Mouse (Mus musculus): ENCODE measurements around the gene Gps1. TPM values are rescaled to one million over a fixed set of nuclear protein-coding genes. Genes with fewer than 3 reads are reported as not detected.

Gene Gps1
- polyA plus RNA-seq, 1 experiment, result not detected

DNA sequence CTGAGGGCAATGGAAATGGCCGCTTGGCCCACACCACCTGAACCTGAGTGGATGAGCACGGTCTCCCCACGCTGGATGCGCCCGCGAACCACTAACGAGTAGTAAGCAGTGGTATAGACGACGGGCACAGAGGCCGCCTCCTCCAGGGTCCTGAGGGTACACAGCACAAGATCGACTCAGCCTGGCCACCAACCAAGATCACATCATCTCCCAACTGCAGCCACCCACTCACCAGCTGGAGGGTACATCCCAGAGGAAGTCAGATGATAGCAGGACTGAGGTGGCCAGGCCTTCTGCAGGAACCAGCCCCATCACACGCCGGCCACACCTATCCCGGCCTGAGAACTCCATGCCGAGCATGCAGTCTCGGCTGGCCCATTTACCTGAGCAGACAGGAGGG, 28.0 kb downstream of the Gps1 start:
- TF ChIP-seq CTCF (IDR thresholded peaks at IDR 0.05; ENCODE audit: insufficient read depth, low read depth, low read length) (no peak), POLR2A (IDR thresholded peaks at IDR 0.05; ENCODE audit: insufficient read depth, low read depth, low read length) (no peak)
- no peak overlapping the region for H3K4me3 ChIP-seq (ENCODE audit: insufficient read depth, low read depth, low read length)
- 83% methylated on average over 16 of the region's 16 CpGs for WGBS
- no peak overlapping the region for H3K27ac ChIP-seq (ENCODE audit: insufficient read depth, low read depth, low read length)
- H3K4me1 ChIP-seq (ENCODE audit: control insufficient read depth, insufficient read depth, low read length), result peaks cover 7% of the 10 kb centered on the region

DNA sequence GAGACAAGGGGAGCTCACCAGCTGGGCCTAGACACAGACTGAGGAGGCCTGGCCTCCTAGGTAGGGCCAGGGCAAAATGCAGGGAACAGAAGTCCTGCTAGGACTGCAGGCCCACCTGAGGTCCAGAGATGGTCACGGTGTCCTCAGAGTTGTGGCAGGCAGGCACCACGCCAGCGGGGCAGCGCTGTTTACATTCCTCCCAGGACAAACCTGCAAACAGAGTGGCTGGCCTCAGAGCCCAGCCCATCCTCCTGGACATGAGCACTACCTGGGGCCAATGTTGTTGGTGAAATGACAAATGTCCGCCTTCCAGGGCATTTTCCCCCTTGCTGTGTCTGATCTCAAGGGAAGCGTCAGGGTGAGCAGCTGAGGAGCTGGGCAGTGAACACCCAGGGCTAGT, 33.3 kb downstream of the Gps1 start:
- H3K4me1 ChIP-seq (ENCODE audit: control insufficient read depth, insufficient read depth, low read length), result peaks cover 22% of the 10 kb centered on the region
- WGBS, result 93% methylated on average over 6 of the region's 6 CpGs
- TF ChIP-seq CTCF (IDR thresholded peaks at IDR 0.05; ENCODE audit: insufficient read depth, low read depth, low read length) (no peak), POLR2A (IDR thresholded peaks at IDR 0.05; ENCODE audit: insufficient read depth, low read depth, low read length) (no peak)
- no peak overlapping the region for H3K27ac ChIP-seq (ENCODE audit: insufficient read depth, low read depth, low read length)
- no peak overlapping the region for H3K4me3 ChIP-seq (ENCODE audit: insufficient read depth, low read depth, low read length)

DNA sequence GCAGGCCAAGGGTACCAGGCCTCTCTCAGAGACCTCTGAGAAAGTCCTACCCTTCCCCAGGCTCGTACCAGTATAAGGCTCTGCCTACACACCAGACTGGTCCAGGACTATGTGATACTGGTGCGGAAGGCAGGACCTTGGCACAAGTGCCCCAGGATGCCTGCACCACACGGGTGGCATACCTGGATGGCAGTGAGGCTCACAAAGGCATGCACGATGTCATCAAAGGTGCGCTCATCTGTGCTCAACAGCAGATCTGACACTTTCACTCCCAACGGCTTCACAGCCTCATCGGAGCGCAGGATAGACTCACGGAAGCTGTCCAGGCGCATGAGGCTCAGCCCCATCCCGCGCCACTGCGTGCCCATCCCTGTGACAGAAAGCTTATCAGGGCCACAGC, 34.2 kb downstream of the Gps1 start:
- 95% methylated on average over 13 of the region's 13 CpGs for WGBS
- H3K27ac ChIP-seq (ENCODE audit: insufficient read depth, low read depth, low read length), result no peak overlapping the region
- TF ChIP-seq CTCF (IDR thresholded peaks at IDR 0.05; ENCODE audit: insufficient read depth, low read depth, low read length), result no peak
- TF ChIP-seq POLR2A (IDR thresholded peaks at IDR 0.05; ENCODE audit: insufficient read depth, low read depth, low read length), result no peak
- H3K4me1 ChIP-seq (ENCODE audit: control insufficient read depth, insufficient read depth, low read length), result peaks cover 22% of the 10 kb centered on the region
- no peak overlapping the region for H3K4me3 ChIP-seq (ENCODE audit: insufficient read depth, low read depth, low read length)

DNA sequence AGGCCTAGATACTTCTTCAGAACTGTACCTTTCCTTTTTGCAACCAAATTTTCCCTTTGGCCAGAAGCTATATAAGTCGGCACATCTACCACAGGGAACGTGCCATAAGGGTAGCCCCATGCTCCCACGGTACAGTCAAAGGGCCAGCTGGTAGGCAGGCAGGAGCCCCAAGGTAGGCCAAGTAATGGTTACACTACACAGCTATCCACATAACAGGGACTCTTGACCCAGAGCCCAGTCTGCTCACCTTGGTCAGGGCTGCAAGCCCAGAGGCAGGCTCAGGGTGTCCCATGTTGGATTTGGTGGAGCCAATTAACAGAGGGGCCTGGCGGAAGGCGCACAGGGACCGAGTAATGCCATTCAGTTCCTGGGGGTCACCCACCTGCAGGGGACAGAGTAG, 35.5 kb downstream of the Gps1 start:
- Histone ChIP-seq H3K27ac (ENCODE audit: insufficient read depth, low read depth, low read length) (no peak overlapping the region), H3K4me3 (ENCODE audit: insufficient read depth, low read depth, low read length) (no peak overlapping the region), H3K4me1 (ENCODE audit: control insufficient read depth, insufficient read depth, low read length) (peaks cover 22% of the 10 kb centered on the region)
- 88% methylated on average over 6 of the region's 6 CpGs for WGBS
- no peak for TF ChIP-seq CTCF (IDR thresholded peaks at IDR 0.05; ENCODE audit: insufficient read depth, low read depth, low read length)
- TF ChIP-seq POLR2A (IDR thresholded peaks at IDR 0.05; ENCODE audit: insufficient read depth, low read depth, low read length), result no peak

DNA sequence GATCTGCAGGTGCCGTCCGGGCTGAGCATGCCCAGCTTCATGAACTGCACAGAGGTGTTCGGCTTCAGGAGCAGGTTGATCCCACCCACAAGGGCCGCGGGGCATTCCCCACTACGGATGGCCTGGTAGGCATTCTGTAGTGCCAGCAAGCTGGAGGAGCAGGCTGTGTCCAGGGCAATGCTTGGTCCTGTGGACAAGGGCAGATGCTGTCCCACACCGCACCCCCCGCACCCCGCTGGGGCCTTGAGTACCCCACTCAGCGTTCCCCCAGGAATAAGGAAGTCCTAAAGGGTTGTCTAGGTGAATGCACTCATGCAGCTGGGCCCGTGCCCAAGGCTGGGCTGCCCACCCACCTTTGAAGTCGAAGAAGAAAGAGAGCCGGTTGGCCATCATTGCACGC, 36.5 kb downstream of the Gps1 start:
- H3K4me1 ChIP-seq (ENCODE audit: control insufficient read depth, insufficient read depth, low read length), result peaks cover 31% of the 10 kb centered on the region
- no peak overlapping the region for H3K27ac ChIP-seq (ENCODE audit: insufficient read depth, low read depth, low read length)
- WGBS, result 49% methylated on average over 14 of the region's 14 CpGs
- H3K4me3 ChIP-seq (ENCODE audit: insufficient read depth, low read depth, low read length), result peak overlapping the region; percentile 2; the same call in 1 of the 2 replicates
- TF ChIP-seq POLR2A (IDR thresholded peaks at IDR 0.05; ENCODE audit: insufficient read depth, low read depth, low read length) (no peak), CTCF (IDR thresholded peaks at IDR 0.05; ENCODE audit: insufficient read depth, low read depth, low read length) (no peak)

DNA sequence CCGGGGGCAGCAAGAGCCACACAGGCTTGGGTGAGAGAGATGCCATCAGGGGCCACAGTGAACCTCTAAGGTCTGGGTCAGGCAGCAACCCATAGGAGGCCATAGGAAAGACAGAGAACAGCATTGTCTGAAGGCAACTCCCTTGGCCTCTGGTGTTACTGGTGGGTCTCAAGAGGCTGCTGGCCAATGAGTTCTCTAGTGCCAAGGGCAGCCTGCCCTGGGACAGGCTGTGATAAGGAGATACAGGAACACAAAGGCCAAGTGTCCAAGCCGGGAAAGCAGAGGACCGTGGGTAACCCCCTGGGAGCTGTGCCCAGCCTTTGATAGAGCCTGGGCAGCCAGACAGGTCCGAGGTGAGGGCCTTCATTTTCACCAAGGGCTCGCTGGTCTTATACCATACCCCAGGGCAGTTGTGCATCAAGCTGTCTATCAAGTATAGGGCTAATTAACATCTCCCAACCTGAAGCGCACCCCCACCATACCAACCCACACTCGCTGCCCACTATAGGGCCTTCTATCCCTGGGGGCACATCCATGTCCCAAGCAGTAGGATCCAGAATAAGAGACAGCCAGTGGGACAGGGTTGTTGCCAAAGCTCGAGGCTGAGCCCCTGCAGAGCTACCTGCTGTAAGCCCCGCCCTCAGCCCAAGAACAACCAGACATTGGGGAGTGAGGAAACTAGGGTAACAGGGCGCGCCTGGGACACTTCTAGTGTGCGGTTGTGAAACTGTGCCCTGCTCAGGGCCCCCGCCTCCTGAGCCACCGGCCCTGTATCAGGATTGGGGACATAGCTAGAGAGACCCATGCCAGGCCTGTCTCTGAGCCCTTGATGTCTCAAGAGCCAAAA, 37.2 kb downstream of the Gps1 start:
- Histone ChIP-seq H3K27ac (ENCODE audit: insufficient read depth, low read depth, low read length) (no peak overlapping the region), H3K4me1 (ENCODE audit: control insufficient read depth, insufficient read depth, low read length) (peaks cover 32% of the 10 kb centered on the region), H3K4me3 (ENCODE audit: insufficient read depth, low read depth, low read length) (peak overlapping the region; percentile 2)
- no peak for TF ChIP-seq CTCF (IDR thresholded peaks at IDR 0.05; ENCODE audit: insufficient read depth, low read depth, low read length)
- no peak for TF ChIP-seq POLR2A (IDR thresholded peaks at IDR 0.05; ENCODE audit: insufficient read depth, low read depth, low read length)
- WGBS, result 50% methylated on average over 14 of the region's 14 CpGs

DNA sequence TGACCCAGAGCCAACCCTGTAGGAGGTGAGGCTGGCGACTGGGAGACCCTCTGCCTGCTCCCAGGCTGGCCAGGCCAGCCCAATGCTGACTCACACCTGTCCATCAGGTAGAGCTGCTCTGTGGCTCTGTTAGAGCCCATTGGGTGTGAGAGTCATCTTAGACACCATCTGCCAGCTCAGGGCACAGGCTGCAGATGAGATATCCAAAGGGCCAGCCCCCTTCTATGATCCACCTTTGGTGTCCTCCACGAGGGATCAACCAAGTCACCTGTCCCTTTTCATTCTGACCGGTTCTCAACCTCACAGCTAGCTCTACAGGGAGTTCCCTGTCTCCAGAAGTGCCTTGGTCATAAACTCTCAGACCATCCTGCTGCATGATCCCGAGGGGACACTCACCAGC, 38.2 kb downstream of the Gps1 start:
- TF ChIP-seq CTCF (IDR thresholded peaks at IDR 0.05; ENCODE audit: insufficient read depth, low read depth, low read length) (no peak), POLR2A (IDR thresholded peaks at IDR 0.05; ENCODE audit: insufficient read depth, low read depth, low read length) (no peak)

DNA sequence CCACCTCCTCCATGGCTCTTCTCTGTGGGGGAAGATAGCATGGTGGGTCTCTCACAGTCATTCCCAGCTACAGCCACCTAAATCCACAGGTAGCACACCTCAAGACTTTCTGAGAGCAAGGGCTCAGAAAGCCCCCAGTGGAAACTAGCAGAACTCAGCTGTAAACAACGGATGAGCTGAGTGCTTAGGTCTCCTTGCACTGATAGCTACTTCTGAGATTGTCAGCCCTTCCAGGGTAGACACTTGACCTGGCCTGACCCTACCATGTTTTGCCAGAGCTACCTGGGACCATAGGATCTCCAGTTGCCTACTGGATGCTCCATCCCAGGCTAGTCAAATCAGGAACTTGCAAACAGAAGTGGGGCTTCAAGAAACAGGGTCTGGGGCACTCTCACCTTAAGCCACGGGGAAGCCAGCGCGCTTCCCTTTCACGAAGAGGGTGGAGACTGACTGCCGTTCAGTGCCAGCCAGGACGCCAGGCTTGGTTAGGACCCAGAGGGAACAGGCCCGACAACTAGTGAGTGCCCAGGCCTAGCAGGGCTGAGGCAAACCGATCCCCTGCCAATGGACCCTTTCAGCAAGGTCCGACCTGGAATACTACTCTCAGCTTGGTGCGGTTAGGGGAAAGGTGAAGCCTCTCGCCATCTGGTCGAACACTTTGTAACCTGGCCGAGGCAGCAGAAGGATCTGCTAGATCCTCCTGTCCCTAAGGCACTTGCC, 38.9 kb downstream of the Gps1 start:
- Histone ChIP-seq H3K27ac (ENCODE audit: insufficient read depth, low read depth, low read length) (peak overlapping the region; percentile 90), H3K4me3 (ENCODE audit: insufficient read depth, low read depth, low read length) (peak overlapping the region; percentile 74), H3K4me1 (ENCODE audit: control insufficient read depth, insufficient read depth, low read length) (peaks cover 32% of the 10 kb centered on the region)
- WGBS, result 3% methylated on average over 14 of the region's 14 CpGs
- TF ChIP-seq POLR2A (IDR thresholded peaks at IDR 0.05; ENCODE audit: insufficient read depth, low read depth, low read length), result no peak
- no peak for TF ChIP-seq CTCF (IDR thresholded peaks at IDR 0.05; ENCODE audit: insufficient read depth, low read depth, low read length)

More for the DNA sequence above, 38.2 kb downstream of the Gps1 start:
- peaks cover 32% of the 10 kb centered on the region for H3K4me1 ChIP-seq (ENCODE audit: control insufficient read depth, insufficient read depth, low read length)
- H3K4me3 ChIP-seq (ENCODE audit: insufficient read depth, low read depth, low read length), result peak overlapping the region; percentile 74
- no peak overlapping the region for H3K27ac ChIP-seq (ENCODE audit: insufficient read depth, low read depth, low read length)
- WGBS, result 33% methylated on average over 4 of the region's 4 CpGs

DNA sequence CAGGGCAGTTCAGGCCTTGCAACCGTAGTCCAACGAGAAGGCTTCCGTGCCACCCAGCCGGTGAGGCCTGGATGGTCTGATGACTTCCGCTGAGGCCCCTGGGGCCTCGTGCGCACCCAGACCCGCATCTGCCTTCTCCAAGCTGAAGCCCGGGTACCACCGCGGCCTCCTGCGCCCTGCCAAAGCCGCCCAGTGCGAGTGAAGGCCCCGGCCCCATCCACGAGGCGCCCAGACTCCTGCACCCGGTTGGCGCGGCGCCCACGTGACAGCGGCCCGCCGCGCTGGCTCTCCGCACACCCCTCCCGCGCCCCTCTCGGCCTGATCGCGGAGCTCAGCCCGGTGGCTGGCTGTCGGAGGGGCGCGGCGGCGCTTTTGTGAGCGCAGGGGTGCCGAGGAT, 39.5 kb downstream of the Gps1 start:
- WGBS, result under 1% methylated on average over 40 of the region's 40 CpGs
- TF ChIP-seq POLR2A (IDR thresholded peaks at IDR 0.05; ENCODE audit: insufficient read depth, low read depth, low read length), result no peak
- Histone ChIP-seq H3K27ac (ENCODE audit: insufficient read depth, low read depth, low read length) (peak overlapping the region; percentile 90), H3K4me3 (ENCODE audit: insufficient read depth, low read depth, low read length) (peak overlapping the region; percentile 74), H3K4me1 (ENCODE audit: control insufficient read depth, insufficient read depth, low read length) (peaks cover 32% of the 10 kb centered on the region)
